Mouse (Mus musculus) CH12.LX (cell line): ENCODE measurements around the gene Slc29a3. TPM values are rescaled to one million over a fixed set of nuclear protein-coding genes. Genes with fewer than 3 reads are reported as not detected.

ENCODE experiments used
- DNase-seq: peaks from one replicate; pipeline ENCODE4 v3.0.0-alpha.2; 2013; ENCODE audit errors: extremely low read depth
- H3K27ac ChIP-seq: 2 replicates; pipeline ENCODE4 v1.5.1; 2012; ENCODE audit warnings: low read depth, mild to moderate bottlenecking, control low read depth, moderate library complexity; ENCODE audit not compliant: insufficient read depth
- H3K27me3 ChIP-seq: replicated peaks from 2 replicates; pipeline ENCODE3; 2012; ENCODE audit warnings: inconsistent platforms
- H3K36me3 ChIP-seq, 2 experiments: replicated peaks in 1 of 2; 2 replicates each; pipeline versions ENCODE3 to v1.6.1; 2012; ENCODE audit warnings: inconsistent platforms in 1 of 2, low read length in 1 of 2, mild to moderate bottlenecking in 1 of 2, mixed read lengths in 1 of 2, moderate library complexity in 1 of 2; ENCODE audit not compliant: control insufficient read depth in 1 of 2, insufficient read depth in 1 of 2
- H3K4me1 ChIP-seq, 2 experiments: 2 replicates each; pipeline ENCODE4 v1.6.1; 2012; ENCODE audit warnings: inconsistent platforms in 1 of 2, moderate library complexity in 1 of 2; ENCODE audit not compliant: insufficient read depth in 2 of 2, control insufficient read depth in 1 of 2
- H3K4me2 ChIP-seq: 2 replicates; pipeline ENCODE4 v1.6.1; 2012; ENCODE audit warnings: low read depth, mild to moderate bottlenecking, control low read depth; ENCODE audit not compliant: poor library complexity, insufficient read depth, severe bottlenecking
- H3K4me3 ChIP-seq, 3 experiments: fragments of 150-350 bp in 1 of 3; sonication (generic) in 1 of 3; replicated peaks in 1 of 3; 2 replicates each; pipeline versions ENCODE3 to v1.5.1; 2011 to 2012; ENCODE audit warnings: low read depth in 2 of 3, low read length in 2 of 3, mild to moderate bottlenecking in 2 of 3, moderate library complexity in 2 of 3, control low read depth in 1 of 3, improper control_type of control experiment in 1 of 3, inconsistent platforms in 1 of 3, mixed read lengths in 1 of 3; ENCODE audit not compliant: poor library complexity in 1 of 3
- H3K79me2 ChIP-seq: replicated peaks from 2 replicates; pipeline ENCODE4 v1.6.1; 2012; ENCODE audit warnings: mild to moderate bottlenecking, moderate library complexity; ENCODE audit not compliant: control insufficient read depth, poor library complexity, insufficient read depth, severe bottlenecking; ENCODE audit errors: extremely low read depth
- H3K9ac ChIP-seq: 2 replicates; pipeline ENCODE4 v1.6.1; 2012; ENCODE audit warnings: low read depth, mild to moderate bottlenecking, control low read depth, moderate library complexity; ENCODE audit not compliant: insufficient read depth
- H3K9me3 ChIP-seq: replicated peaks from 2 replicates; pipeline ENCODE3; 2012; ENCODE audit warnings: low read length, inconsistent platforms, mixed read lengths
- BHLHE40 ChIP-seq: IDR thresholded peaks from 2 replicates; pipeline ENCODE4 v1.6.1; 2011; ENCODE audit warnings: mild to moderate bottlenecking, low read depth, low read length, improper control_type of control experiment
- CHD1 ChIP-seq: IDR thresholded peaks from 2 replicates; pipeline ENCODE4 v1.6.1; 2012; ENCODE audit warnings: low read depth, low read length, improper control_type of control experiment, inconsistent platforms
- CHD2 ChIP-seq: IDR thresholded peaks from 2 replicates; pipeline ENCODE4 v1.6.1; 2011; ENCODE audit warnings: low read length, improper control_type of control experiment
- E2F4 ChIP-seq: IDR thresholded peaks from 2 replicates; pipeline ENCODE4 v1.6.1; 2011; ENCODE audit warnings: low read depth, low read length, improper control_type of control experiment; ENCODE audit not compliant: insufficient replicate concordance
- ELF1 ChIP-seq: IDR thresholded peaks from 2 replicates; pipeline ENCODE4 v1.6.1; 2014; ENCODE audit warnings: low read depth, mild to moderate bottlenecking, inconsistent platforms, low read length, improper control_type of control experiment
- EP300 ChIP-seq: IDR thresholded peaks from 2 replicates; pipeline ENCODE4 v1.6.1; 2011; ENCODE audit warnings: low read length, improper control_type of control experiment
- IRF4 ChIP-seq: IDR thresholded peaks from 2 replicates; pipeline ENCODE4 v1.6.1; 2014; ENCODE audit warnings: low read depth, mild to moderate bottlenecking, inconsistent platforms, low read length, improper control_type of control experiment
- JUN ChIP-seq: IDR thresholded peaks from 2 replicates; pipeline ENCODE4 v1.6.1; 2011; ENCODE audit warnings: low read depth, mild to moderate bottlenecking, low read length, improper control_type of control experiment, moderate library complexity; ENCODE audit not compliant: insufficient read depth
- KAT2A ChIP-seq: IDR thresholded peaks from 2 replicates; pipeline ENCODE4 v1.6.1; 2012; ENCODE audit warnings: low read length, improper control_type of control experiment, inconsistent platforms; ENCODE audit not compliant: insufficient replicate concordance
- MAFK ChIP-seq: IDR thresholded peaks from 2 replicates; pipeline ENCODE4 v1.6.1; 2011; ENCODE audit warnings: low read length, improper control_type of control experiment; ENCODE audit not compliant: insufficient replicate concordance
- MAX ChIP-seq: IDR thresholded peaks from 2 replicates; pipeline ENCODE4 v1.6.1; 2011; ENCODE audit warnings: low read length, improper control_type of control experiment
- MAZ ChIP-seq: IDR thresholded peaks from 2 replicates; pipeline ENCODE4 v1.6.1; 2012; ENCODE audit warnings: low read depth, mild to moderate bottlenecking, inconsistent platforms, low read length, improper control_type of control experiment, moderate library complexity
- MYC ChIP-seq: IDR thresholded peaks from 2 replicates; pipeline ENCODE4 v1.6.1; 2011; ENCODE audit warnings: low read depth, mild to moderate bottlenecking, improper control_type of control experiment, low read length
- PAX5 ChIP-seq: IDR thresholded peaks from 2 replicates; pipeline ENCODE4 v1.6.1; 2012; ENCODE audit warnings: low read length, inconsistent platforms, mixed read lengths
- POLR2A ChIP-seq: IDR thresholded peaks from 2 replicates; pipeline ENCODE4 v1.6.1; 2011; ENCODE audit warnings: low read depth, mild to moderate bottlenecking, improper control_type of control experiment, low read length
- POLR2AphosphoS2 ChIP-seq: IDR thresholded peaks from 2 replicates; pipeline ENCODE4 v1.6.1; 2011; ENCODE audit warnings: low read depth, low read length, improper control_type of control experiment
- RAD21 ChIP-seq: IDR thresholded peaks from 2 replicates; pipeline ENCODE4 v1.6.1; 2011; ENCODE audit warnings: low read depth, mild to moderate bottlenecking, low read length, improper control_type of control experiment, moderate library complexity
- RCOR1 ChIP-seq: conservative IDR thresholded peaks from 2 replicates; pipeline ENCODE4 v1.6.1; 2012; ENCODE audit warnings: low read depth, mild to moderate bottlenecking, inconsistent platforms, low read length, improper control_type of control experiment
- SIN3A ChIP-seq: IDR thresholded peaks from 2 replicates; pipeline ENCODE4 v1.6.1; 2012; ENCODE audit warnings: low read length, improper control_type of control experiment, inconsistent platforms
- SMC3 ChIP-seq: IDR thresholded peaks from 2 replicates; pipeline ENCODE4 v1.6.1; 2011; ENCODE audit warnings: low read depth, low read length, improper control_type of control experiment
- USF1 ChIP-seq: IDR thresholded peaks from 2 replicates; pipeline ENCODE4 v1.6.1; 2014; ENCODE audit warnings: low read depth, mild to moderate bottlenecking, inconsistent platforms, low read length, improper control_type of control experiment
- USF2 ChIP-seq: conservative IDR thresholded peaks from 2 replicates; pipeline ENCODE4 v1.6.1; 2011; ENCODE audit warnings: low read depth, low read length, improper control_type of control experiment
- ZNF384 ChIP-seq: IDR thresholded peaks from 2 replicates; pipeline ENCODE4 v1.6.1; 2012; ENCODE audit warnings: low read depth, low read length, improper control_type of control experiment, inconsistent platforms
- dilution Hi-C: fragments of 300-500 bp; cut with MboI; formaldehyde crosslinking; loops from 2 replicates; pipeline ENCODE4 v1.14.3; 2020; ENCODE audit warnings: low sequenced_read_pairs; ENCODE audit not compliant: extremely low pct_unique_long_range_greater_than_20kb, extremely low pct_ligation_motif_present
- in situ Hi-C: fragments of 300-500 bp; cut with MboI; formaldehyde crosslinking; loops from 3 replicates; pipeline ENCODE4 v1.14.3; 2019; ENCODE audit warnings: low sequenced_read_pairs, low pct_ligation_motif_present, low pct_unique_long_range_greater_than_20kb, mixed read lengths
- polyA plus RNA-seq: library from polyadenylated mRNA; unstranded; fragments of >175 nt; gene quantifications from 2 replicates; pipeline ENCODE4 v1.2.1, GENCODE M21; 2012; ENCODE audit warnings: low read depth; ENCODE audit not compliant: insufficient read length
- total RNA-seq, 2 experiments: library from RNA; depleted of rRNA; stranded (reverse); fragments of 300-350 nt in 1 of 2; fragments of >200 nt in 1 of 2; gene quantifications; 2 replicates each; pipeline ENCODE4 v1.2.3; 2012 to 2014

Gene Slc29a3
- total and polyA plus RNA-seq, 3 experiments, result 4.1 to 19.1 (median 5.9) TPM

DNA sequence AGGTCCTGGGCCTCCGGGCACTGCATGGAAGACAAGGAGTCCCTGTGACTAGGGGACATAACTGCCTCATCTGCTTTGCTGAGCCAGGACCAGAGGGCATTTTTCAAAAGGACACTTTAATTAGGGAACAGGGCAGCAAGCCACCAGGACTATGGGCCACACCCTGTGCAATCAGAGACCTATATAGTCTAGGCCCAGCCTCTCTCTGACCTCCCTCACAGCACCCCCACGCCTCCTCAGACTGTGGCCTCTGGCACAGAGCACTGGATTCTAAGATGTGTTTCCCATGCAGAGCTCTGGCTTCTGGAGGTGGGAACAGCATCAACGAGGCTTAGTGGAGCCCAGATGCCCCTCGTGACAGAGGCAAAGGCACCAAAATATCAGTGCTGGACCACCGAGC lies 43.4 kb upstream of the Slc29a3 start:
- Histone ChIP-seq H3K9ac (no peak overlapping the region), H3K27me3 (peaks cover 95% of the 10 kb centered on the region), H3K36me3 (no peaks in the 10 kb centered on the region), H3K4me2 (no peak overlapping the region), H3K27ac (no peak overlapping the region), H3K4me3 (no peak overlapping the region), H3K79me2 (no peaks in the 10 kb centered on the region), H3K9me3 (no peaks in the 10 kb centered on the region), H3K4me1 (peaks cover 0 to 11% of the 10 kb centered on the region in 2 experiments; a peak in 2 of 4 replicates)
- TF ChIP-seq KAT2A (no peak), MAFK (no peak), ZNF384 (no peak), POLR2A (no peak), SMC3 (no peak), BHLHE40 (no peak), USF2 (no peak), POLR2AphosphoS2 (no peak), IRF4 (no peak), RCOR1 (no peak), CHD2 (no peak), USF1 (no peak), EP300 (no peak), RAD21 (no peak), MAX (no peak)
- DNase-seq, result no peak
- in situ Hi-C loops (no loop called here), dilution Hi-C loops (no loop called here)

DNA sequence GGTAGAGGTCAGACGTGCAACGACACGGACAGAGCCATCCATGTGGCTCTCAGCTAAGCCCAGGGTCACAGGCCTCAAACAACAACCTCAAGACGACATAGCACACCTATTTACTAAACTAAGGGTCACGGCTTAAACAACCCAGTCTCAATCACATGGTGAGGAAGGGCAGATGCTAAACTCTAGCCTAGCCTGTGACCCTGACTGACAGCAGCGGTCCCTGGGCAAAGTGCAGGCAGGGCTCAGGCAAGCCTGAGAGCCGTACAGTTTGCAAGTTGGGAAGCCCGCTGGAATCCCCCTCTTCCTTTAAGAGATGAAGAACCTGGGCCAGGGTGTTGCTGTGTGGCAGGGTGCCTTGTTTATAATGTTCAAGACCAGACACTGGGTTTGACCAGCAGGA lies 42.2 kb upstream of the Slc29a3 start:
- H3K27ac ChIP-seq, result no peak overlapping the region
- no peaks in the 10 kb centered on the region for H3K9me3 ChIP-seq
- H3K9ac ChIP-seq, result no peak overlapping the region
- in situ Hi-C loops, result no loop called here
- TF ChIP-seq E2F4, result no peak
- TF ChIP-seq JUN, result no peak
- no peak for TF ChIP-seq KAT2A
- TF ChIP-seq ELF1, result no peak
- TF ChIP-seq MYC, result no peak
- TF ChIP-seq PAX5, result no peak
- TF ChIP-seq MAZ, result no peak
- TF ChIP-seq SIN3A, result no peak
- TF ChIP-seq BHLHE40, result no peak
- no peak for TF ChIP-seq CHD1
- TF ChIP-seq, all 38 proteins: peak for 0
- H3K4me3 ChIP-seq, result no peak overlapping the region
- H3K4me2 ChIP-seq, result no peak overlapping the region
- DNase-seq, result no peak
- H3K36me3 ChIP-seq, result no peaks in the 10 kb centered on the region
- peaks cover 92% of the 10 kb centered on the region for H3K27me3 ChIP-seq
- H3K4me1 ChIP-seq, result 0 out of 4 replicates have a peak, but pooled peaks cover 0 to 4% of the 10 kb centered on the region in 2 experiments
- no peaks in the 10 kb centered on the region for H3K79me2 ChIP-seq
- dilution Hi-C loops, result no loop called here
